Mouse (Mus musculus): ENCODE results near the gene Vps52.
"Not testable (repeated sequence)": the region's sequence is repeated elsewhere in the genome, so short reads cannot be mapped to it uniquely, and the experiment has no call there.

Gene Vps52

DNA sequence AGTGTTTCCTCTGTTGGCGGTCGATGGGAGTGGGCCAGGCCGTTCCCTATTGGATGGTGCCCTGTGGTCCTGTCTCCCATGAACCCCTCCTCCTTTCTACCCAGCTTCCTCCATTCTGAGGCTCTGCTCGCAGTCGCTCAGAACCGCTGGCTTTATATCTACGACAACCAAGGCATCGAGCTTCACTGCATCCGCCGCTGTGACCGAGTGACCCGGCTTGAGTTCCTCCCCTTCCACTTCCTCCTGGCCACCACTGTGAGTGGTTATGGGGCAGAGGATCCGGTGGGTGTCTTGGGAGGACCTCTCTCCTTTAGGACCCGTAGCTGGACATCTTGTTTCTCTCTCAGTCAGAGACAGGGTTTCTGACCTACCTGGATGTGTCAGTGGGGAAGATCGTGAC lies 12.2 kb upstream of the Vps52 start:
- no peak for DNase-seq

DNA sequence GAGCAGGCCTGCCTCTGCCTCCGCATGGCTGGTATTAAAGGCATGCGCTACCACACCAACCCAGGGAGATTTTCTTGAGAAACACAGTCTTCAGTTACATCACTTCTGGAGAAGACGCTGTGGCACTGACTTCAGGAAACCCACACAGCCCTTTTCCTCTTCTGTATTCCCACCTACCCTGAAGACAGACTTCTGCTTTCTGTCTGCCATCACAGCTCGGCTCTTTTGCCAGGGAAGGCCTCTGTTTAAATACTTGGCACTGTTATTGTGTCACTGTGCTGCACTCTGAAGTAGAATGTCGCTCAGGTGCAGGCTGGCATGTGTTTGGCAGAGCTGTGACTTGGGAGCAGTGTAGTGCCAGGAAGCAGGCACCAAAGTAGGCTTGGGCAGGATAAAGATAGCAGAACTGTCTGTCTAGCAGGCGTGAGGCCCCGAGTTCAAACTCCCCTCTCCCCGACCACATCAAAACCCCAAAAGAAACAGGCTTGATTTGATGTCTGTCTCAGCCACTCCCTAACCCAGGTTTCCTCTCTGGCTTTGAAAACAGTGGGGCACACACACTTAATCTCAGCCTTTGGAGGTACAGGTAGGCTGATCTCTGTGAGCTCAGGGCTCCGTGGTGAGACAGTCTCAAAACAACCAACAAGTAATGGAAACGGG lies 8.1 kb upstream of the Vps52 start:
- DNase-seq: no peak

DNA sequence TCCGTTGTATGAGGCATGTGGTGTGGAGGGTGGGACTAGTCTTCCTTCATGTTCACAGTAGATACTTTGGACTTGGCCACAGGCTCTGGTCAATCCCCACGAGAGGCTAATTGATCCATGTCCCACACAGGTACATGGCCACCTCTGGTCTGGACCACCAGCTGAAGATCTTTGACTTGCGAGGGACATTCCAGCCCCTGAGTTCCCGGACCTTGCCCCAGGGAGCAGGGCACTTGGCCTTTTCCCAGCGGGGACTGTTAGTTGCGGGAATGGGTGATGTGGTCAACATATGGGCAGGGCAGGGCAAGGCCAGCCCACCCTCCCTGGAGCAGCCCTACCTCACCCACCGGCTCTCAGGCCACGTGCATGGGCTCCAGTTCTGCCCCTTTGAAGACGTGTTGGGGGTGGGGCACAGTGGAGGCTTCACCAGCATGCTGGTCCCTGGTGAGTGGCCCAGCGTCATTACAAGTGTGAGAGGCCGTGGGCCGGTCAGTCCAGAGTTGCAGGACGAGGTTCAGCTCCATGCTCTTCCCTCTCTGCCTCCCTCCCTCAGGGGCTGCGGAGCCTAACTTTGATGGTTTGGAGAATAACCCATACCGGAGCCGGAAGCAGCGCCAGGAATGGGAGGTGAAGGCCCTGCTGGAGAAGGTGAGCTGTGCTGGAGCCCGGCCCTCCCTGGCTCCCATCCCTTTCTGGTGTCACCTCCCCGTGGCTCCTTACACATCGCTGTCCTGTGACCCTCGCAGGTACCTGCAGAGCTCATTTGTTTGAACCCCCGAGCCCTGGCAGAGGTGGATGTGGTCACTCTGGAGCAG lies 7.3 kb upstream of the Vps52 start:
- no peak for DNase-seq

- DNase-seq: no peak
These were observed 6.6 kb upstream of the Vps52 start for GRCm38 (mm10) chr17:33948905-33949537.

GRCm38 (mm10) chr17:33950131-33950625 lies 5.4 kb upstream of the Vps52 start:
- no peak for DNase-seq

DNA sequence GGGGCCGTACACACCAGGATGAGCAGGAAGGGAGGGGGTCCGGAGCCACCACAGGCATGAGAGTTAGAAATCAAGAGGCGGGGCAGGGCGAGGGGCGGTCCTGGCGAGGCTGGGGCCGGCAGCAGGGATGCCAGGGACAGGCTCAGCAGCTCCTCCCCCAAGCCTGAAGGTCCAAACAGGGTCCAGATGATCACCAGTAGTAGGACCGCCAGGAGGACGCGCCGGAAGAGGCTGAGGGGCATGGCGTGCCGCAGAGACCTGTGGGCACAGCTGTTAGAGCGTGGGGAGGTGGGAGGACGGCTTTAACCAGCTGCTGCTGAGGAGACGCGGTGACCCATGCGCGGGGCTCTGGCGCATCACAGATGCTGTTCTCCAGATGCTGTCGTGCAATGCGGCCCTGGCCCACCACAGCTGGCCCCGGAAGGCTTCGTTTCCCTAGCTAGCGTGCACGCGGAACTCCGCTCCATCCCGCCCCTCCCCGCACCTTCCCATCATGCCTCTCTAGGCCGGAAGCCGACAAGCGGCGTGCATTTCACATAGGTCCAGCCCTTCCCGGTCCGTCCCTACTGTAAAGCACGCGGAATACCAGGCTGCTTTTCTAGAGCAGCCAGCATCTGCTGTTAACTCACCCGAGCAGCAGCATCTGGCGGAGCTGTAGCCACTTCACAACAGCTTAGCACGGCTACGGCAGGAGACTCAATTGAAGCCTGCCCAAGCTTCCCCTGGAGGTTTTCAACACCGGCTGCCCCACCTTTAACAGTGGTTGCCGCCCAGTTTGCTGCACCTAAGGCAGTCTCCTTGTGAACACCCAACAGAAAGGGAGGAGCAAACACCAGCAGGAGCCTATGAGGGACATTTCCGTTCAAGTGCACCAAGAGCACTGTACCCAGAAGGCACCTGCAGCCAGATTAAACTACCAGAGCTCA lies 4.3 kb upstream of the Vps52 start, which contains the start of gene B3galt4:
TSS of gene B3galt4 (minus strand) at position 468 of the 926 bp plus-strand sequence.
- DNase-seq: peak; percentile 78

DNA sequence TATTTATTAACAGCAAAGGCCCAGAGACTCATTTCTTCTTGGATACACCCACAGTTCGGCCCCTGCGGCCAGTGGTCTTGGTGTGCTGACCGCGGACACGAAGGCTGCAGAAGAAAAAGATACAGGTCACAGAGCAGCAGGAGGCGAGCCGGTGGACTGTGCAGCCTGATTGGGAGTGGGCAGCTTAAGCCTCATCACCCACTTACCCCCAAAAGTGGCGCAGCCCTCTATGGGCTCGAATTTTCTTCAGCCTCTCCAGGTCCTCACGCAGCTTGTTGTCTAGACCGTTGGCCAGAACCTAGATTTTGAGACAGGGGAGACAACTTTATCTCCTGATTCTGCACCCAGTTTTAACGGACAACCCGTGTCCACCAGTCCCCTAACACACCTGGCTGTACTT lies 3.6 kb upstream of the Vps52 start:
- not testable (repeated sequence) for DNase-seq

- no peak for DNase-seq
These were observed 2.7 kb upstream of the Vps52 start for GRCm38 (mm10) chr17:33952879-33953278.

DNA sequence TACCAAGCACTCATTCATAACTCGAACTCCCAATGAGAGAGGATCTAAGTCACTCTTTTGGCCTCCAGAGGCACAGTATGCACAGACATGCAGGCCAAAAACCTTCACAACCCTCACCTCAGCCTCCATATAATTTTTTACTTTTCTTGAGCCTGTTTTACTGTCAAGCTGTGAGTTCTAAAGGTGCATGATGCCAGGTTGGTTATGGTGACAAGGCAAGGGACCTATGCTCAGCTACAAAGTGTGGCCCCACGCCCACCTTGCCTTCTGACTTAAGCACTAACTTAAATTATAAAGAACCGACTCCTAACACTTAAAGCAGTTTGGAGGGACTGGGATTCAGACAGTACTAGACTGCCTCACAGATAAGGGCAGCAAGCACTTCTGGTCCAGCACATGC lies 2.3 kb upstream of the Vps52 start:
- no peak for DNase-seq

DNA sequence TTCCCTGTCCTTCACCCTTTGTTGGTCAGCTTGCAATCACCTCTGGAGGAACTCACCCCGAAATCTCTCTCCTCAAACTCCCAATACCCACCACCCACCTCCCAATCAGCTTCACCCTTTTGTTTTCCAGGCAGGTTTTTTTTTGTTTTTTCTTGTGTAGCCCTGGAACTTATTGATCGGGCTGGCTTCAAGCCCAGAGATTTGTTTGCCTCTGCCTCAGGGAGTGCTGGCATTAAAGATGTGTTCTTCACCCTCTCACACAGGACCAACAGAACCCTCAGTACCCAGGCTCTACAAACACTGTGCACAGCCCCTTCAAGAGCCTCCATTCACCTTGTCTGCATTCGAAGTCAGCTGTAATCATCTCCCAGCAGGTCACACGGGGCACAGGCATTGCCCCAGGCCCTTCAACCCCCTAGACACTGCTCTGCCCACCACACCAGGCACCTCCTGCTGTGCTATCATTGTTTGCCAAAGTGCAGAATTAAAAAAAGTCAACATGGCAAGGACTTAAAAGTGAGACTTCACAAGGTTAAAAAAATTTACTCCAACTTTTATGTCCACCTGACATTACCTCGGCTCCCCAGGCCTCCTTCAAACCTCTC lies 1.5 kb upstream of the Vps52 start:
- no peak for DNase-seq

DNA sequence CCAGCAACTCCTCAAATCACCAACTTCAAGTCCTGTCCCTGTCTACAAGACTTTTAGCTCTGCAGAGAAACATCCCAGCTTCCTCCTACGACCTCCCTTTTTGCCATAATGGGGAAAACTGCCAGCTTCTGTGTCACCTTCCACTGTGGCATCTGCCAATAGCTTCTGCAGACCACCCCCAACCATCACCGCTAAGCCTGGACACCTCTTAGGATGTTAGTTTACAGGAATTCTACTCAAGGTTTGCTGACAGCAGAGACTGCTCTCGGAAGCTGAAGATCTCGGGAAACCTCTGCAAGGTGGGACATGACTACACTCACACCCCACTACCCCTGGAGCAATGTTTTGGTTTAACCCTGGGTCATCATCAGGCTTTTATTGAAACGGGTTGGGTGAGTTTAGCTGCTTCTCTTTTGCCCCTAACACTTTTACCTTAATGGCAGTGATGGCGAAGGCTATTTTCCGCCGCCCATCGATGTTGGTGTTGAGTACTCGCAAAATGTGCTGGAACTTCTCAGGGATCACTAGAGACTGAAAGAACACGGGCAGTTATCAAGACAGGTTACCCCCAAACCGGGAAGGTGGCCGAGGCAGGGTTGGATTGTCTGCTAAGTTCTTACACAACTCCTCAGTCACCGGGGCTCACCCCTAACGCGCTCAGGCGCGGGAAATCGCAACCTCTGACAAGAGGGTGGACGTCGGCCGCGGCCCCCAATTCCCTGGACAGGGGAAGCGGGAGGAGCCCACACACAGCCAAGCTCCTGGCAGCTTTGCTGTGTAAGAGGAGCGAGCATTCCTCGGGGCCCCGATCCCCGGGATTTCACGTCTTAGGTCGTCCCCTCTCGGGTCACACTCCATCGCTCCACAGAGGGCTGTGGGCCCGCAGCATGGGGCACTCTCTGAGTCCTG lies 712 bp upstream of the Vps52 start:
- DNase-seq: peak; percentile 38

DNA sequence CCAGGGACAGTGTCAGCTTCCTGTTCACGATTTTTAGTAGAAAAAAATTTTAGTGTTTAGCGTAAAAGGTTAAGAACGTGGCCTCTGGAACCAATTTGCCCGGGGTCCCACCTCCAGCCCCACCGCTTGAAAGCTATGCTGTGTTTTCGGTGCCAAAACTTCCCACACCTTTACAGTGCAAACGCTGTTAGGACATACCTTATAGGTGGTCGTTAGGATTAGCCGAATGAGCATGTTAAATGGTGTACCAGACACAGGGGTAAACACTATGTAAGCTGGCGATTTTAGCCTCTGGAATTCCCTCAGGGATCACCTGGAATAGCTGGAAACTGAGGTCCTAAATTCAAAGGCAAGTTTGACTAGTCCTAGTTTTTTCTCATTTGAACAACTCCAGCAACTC lies 724 bp downstream of the Vps52 start:
- DNase-seq: no peak

GRCm38 (mm10) chr17:33957493-33957892 lies 1.9 kb downstream of the Vps52 start:
- DNase-seq: no peak

- no peak for DNase-seq
These were observed 2.8 kb downstream of the Vps52 start for GRCm38 (mm10) chr17:33958451-33958850.

DNA sequence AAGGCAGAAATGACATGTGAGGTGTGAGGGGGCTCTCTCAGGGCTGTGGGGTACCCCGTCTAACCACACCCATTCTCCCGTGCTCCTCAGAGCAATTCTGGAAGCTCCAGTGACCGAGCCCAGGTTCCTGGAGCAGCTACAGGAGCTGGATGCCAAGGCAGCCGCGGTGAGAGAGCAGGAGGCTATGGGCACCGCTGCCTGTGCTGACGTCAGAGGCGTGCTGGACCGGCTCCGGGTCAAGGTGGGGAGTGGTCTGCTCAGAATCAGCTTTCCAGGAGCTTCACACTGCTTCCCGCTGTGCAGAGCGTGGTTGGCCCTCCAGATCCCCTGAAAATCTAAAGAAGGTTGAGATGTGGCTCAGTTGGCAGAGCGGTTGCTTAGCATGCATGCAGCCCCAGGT lies 3.5 kb downstream of the Vps52 start:
- no peak for DNase-seq

GRCm38 (mm10) chr17:33959948-33960347 lies 4.3 kb downstream of the Vps52 start:
- no peak for DNase-seq

GRCm38 (mm10) chr17:33962876-33963275 lies 7.3 kb downstream of the Vps52 start:
- DNase-seq: no peak

DNA sequence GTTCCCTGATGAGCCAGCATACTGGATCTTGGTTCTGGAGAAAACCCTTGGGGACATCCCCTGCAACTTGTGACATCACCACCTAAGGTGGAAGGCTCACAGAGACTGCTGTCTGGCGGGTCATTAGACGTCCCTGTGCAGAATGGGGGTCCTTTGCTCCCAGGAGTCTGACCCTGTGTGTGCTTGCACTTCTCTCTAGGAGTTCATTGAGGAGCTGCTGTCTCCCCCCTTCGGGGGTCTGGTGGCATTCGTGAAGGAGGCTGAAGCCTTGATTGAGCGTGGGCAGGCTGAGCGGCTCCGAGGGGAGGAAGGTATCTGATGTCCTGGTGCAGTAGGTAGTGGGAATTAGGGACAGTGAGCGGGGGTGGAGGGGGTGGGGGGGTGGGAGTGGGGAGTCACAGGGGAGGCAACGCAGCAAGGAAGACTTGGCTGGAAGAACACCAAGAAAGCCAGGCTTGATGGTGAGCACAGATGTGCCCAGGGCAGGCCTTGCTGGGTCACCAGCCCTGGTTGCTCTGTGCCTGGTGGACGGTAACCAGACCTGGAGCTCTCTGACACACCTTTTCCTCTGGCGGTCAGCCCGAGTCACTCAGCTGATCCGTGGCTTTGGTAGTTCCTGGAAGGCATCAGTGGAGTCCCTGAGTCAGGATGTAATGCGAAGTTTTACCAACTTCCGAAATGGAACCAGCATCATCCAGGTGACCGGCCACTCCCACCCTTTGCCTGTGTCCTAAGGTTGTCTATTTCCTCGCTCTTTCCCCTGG lies 9.7 kb downstream of the Vps52 start:
- no peak for DNase-seq

- DNase-seq: no peak
These were observed 10.4 kb downstream of the Vps52 start for GRCm38 (mm10) chr17:33965846-33966550.

- DNase-seq: peak; percentile 62
These were observed 12.9 kb downstream of the Vps52 start for GRCm38 (mm10) chr17:33968489-33968888.

Data from right cerebral cortex, postnatal 25 days (tissue).